Mouse (Mus musculus): Measurements from ENCODE around the gene Pus10.

Pus10 gene

DNA sequence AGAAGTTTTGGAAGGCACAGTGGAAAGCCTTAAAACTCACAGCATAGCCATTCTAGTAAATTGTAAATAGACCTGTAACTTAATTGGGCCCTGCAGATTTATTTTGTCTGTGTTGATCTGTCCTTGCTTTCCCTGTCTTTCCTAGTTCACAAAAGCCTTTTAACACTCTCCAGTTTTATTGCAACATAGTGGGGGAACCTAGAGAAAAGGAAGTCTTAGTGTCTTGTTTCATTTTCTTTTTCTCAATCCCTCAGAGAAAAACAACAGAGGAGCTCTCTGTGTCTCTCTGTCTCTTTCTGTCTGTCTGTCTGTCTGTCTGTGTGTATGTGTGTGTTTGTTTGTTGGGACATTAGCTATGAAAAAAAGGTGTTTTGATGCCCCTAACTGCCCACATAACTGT, 30.4 kb downstream of the Pus10 start:
- in situ Hi-C loops (cut with MboI, MseI) = no loop called here

DNA sequence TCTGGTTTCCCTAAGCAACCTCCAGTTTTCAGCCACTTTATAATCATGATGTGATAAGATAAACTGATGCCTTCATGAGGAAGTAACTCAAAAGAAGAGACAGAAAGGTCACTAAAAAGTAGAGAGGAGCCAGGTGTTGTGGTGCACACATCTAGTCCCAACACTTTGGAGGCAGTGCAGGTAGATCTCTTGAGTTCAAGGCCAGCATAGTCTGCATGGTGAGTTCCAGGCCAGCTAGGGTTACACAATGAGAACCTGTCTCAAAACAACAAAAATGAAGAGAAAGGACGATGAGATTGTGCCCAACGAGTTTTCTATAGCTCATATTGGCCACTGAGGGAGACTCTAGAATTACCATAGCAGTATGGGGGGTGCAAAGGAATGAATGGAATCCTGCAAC, 33.1 kb downstream of the Pus10 start:
- in situ Hi-C loops (cut with MboI, MseI) = no loop called here

DNA sequence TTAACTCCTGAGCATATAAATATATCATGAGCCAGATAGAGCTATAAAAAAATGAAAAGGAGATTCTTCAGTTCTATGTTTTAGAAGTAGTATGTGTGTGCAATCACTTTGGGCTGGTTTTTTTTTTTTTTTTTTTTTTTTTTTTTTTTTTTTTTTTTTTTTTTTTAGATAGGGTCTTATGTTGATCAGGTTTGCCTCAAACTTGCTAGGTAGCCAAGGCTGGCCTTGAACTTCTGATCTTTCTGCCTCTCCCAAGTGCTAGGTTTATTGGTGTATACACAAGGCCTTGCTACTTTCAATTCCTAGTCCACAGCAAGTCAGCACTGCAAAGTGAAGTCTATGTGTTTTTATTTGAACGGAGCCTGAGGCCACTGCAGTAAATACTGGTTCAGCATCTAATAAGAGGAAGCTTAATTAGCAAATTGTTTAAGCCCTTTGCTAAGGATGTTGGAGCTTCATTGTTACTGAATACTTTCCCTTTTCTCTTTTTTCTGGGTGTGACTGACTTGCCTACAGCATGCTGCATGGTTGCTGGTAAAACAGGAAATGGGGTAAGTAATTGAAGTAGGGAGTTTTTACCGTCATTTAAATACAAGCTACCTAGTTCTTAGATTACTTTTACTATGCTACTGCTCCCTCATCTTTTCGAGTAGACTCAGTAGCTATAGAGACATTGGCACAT, 34.1 kb downstream of the Pus10 start:
- in situ Hi-C loops (cut with MboI, MseI) = no loop called here

DNA sequence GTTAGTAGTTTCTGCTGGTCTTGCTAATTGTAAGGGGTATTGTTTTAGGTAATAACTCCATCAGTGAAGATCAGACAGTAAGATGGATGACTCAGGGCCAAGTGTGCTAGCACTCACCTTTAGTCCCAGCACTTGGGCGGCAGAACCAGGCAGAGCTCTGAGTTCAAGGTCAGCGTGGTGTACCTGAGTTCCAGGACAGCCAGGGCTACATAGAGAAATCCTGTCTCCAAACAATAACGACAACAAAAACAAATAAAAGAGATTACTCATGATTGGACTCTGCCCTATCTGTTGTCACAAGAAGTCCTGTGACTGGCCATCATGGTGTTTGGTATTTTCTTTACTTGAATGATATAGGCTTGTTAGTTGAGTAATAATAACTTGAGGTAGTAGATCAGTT, 36.4 kb downstream of the Pus10 start:
- in situ Hi-C loops (cut with MboI, MseI) = no loop called here

DNA sequence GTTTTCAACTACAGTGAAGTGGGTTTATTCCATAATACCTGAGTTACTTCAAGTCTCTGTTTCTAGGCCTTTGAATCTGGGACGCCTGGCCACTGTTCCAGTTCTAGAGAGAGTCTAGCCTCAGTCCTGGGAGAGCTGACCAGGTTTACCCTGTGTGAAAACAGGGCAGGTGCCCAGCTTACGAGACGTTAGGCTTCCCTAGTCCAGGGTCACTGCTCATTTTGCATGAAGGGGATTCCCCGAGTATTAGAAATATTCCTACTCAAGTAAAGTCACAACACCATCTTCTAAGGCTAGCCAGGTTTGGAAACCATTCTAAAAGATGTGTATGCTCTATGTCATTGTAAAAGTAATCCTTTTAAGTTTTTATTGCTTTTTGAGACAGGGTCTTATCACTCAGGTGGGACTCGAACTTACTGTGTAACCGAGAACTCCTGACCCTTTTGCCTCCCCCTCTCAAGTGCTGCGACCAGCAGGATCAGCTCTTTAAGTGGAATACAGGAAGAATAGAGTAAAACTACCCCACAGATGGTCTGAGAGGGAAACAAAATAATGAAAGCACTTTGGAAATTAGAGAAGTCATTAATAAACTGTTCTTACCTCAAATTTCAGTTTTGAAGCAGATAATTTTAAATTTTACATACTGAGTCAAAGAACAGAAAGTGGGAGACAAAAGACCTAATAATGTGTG, 39.3 kb downstream of the Pus10 start:
- in situ Hi-C loops (cut with MboI, MseI) = no loop called here

DNA sequence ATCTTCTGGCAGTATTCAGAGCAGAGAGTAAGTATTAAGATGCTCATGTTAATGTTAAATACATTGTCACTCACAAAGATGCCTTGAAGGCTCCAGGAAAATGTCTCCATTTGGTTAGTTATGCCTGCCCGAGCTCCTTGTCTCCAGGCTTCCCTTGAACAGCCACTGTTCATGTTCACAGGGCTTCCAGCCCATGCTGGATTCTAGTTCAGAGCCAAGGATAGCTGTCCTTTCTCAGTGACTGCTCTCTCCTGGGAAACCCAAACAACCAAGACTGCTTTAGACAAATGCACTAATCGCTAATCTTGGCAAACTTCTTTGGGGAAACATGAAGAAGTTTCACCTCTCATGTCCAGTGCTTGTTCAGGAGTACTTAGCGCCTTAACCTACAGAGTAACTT, 46.8 kb downstream of the Pus10 start:
- in situ Hi-C loops (cut with MboI, MseI) = no loop called here

DNA sequence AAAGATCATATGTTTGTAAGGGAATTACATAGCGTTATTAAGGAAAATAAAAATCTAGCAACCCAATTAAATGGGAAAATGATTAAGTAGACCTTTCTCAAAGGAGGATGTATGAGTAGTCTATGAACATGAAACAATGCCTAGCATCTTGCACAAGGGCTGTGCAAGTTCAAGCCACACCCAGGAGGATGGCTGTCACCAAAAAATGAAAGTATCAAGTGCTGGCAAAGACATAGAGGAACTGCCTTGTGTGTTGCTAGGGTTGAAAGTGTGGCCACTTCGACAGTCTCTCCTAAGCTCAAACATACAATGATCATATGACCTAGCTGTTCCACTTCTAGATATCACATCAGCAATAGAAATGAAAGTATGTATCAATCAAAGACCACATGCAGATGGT, 53.4 kb downstream of the Pus10 start:
- in situ Hi-C loops (cut with MboI, MseI) = no loop called here

DNA sequence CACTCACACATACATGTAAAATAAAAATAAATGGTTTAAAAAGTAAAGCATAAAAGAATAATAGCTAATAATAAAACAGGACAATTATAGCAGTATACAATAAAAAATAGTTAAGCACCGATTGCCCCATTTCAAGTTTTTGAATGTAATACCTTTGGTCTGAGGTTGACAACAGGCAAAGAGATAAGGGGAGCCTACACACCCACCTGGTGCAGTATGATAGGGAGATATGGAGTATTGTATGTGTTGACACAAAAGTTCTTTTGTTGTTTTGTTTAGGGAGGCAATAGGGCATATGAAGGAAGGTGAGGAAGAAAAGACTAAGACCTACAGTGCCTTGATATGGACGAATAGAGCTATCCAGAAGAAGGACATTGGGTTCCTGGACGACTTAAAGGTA, 54.4 kb downstream of the Pus10 start:
- in situ Hi-C loops (cut with MboI, MseI) = no loop called here

DNA sequence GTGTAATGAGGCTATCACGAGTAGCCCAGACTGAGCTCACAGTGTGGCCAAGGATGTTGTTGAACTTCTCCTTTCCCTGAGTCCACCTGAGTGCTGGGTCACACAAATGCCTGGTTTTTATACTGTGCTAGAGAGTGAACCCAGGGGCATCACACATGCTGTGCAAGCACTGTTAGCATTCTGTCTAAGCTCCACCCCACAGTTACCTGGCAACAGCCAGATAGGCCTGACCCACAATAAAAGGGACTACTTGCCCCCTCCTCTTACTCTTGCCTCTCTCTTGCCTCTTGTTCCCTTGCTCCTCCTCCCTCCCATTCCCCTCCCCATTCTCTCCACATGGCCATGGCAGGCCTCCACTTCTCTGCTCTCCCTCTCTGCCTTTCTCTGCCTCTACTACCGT, 56.9 kb downstream of the Pus10 start:
- in situ Hi-C loops (cut with MboI, MseI) = no loop called here

DNA sequence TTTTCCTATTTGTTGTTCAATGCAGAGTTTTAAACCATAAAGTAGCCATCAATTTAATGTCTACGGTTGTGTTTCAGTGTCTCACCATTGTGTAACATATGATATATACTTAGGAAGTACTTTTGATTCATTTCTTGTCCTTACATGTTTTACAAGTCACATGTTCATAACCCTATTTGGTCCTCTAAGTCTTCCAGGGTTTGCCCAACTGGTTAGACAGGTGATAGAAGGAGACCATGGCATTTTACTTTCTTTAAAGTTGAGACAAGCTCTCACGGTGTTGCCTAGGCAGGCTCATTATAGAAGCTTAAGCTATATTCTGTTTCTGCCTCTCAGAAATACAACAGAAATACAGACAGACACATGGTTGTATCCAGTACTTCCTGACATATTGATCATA, 60.4 kb downstream of the Pus10 start:
- in situ Hi-C loops (cut with MboI, MseI) = no loop called here

DNA sequence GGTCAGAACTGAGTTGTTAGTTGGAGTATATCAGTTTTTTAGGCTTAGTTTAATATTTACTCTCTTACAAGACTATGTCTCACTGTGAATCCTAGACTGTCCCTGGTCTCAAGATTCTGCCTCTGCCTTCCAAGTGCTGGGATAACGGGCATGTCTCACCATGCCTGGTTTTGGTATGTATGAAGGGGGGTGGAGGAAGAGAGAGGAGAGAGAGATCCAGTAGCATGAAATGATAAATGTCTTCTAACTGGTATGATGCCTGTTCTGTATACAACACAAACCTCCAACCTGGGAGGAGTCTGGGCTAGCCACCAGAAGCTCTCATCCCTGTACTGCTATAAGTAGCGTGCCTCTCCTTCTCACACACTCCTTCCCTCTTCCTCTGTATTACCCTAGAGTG, 61.0 kb downstream of the Pus10 start:
- in situ Hi-C loops (cut with MboI, MseI) = no loop called here

DNA sequence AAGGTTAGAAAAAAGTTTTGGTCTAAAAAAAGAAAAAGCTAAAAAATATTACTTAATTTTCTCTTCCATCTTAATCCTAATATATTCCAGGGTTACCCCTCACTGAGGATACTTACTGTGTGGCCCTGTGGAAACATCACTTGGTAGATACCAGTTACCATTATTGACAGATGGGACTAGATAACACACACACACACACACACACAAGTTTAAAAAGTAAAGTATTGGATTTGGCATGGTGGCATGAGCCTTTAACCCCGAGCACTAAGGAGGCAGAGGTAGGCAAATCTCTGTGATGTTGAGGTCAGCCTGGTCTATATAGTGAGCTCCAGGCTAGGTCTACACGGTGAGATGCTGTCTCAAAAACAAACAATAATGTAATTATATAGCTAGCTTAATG, 62.7 kb downstream of the Pus10 start:
- in situ Hi-C loops (cut with MboI, MseI) = no loop called here

DNA sequence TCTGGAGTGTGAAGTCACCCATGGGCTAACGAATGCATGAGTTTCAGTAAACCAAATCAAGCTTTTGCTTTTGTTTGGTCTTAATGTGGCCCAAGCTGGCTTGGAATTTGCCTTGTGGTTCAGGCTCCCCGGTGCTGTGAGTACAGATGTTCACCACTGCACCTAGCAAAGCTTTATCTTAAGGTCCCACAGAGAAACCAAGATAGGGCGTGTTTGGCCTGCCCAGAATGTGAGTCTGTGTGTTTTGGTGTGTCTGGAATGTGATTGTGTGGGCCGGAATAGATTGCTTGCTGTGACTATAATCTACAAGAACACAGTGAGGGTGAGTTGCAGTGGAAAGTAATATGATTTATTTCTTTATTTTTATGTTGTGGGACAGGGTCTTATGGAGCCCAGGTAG, 64.6 kb downstream of the Pus10 start:
- in situ Hi-C loops (cut with MboI, MseI) = loop anchor here (10.0 kb wide), 1 partner anchor 55 kb away; no protein-coding TSS in a partner anchor

DNA sequence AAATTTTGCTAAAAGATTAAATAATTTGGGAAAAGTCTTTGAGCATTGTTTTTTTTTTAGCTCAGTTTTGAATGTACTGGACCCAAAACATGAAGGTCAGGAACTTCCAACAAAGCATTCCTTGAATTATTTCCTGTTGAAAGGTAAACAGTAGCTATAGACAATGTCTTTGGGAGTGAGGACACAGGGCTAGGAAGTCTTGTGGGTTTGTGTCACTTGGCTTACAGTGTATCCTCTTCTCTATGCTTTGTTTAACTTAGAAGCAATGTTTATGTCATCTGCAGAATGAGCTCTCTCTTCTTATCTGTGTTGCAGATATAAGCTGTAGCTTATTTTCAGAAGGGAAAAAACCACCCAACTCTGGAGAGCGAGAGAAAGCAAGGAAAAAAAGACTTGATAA, 67.4 kb downstream of the Pus10 start:
- in situ Hi-C loops (cut with MboI, MseI) = loop anchor here (10.0 kb wide), 1 partner anchor 58 kb away; no protein-coding TSS in a partner anchor

DNA sequence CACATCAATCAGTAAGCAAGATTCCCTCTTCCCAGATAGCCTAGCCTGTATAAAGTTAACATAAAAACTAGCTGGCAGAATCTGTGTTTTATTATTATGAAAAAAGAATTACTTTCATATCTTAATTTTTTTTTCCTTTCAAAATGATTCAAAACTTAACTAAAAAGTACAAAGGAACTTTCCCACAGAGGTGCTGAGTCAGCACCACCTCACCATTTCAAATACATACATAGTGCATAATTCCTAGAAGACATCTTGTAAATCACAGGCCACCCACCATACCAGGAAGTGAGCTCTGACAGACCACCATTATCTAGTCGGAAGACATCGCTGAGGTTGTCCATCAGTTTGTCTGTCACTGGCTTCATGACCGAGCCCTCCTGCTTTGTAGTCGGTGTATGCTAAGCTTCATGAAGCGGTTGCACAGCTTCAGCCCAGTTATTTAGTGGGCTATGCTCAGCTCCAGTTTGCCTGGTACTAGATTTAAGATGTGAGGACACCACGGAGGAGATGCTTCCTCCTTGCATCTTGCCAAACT, 69.3 kb downstream of the Pus10 start:
- in situ Hi-C loops (cut with MboI, MseI) = loop anchor here (10.0 kb wide), 1 partner anchor 60 kb away; no protein-coding TSS in a partner anchor

DNA sequence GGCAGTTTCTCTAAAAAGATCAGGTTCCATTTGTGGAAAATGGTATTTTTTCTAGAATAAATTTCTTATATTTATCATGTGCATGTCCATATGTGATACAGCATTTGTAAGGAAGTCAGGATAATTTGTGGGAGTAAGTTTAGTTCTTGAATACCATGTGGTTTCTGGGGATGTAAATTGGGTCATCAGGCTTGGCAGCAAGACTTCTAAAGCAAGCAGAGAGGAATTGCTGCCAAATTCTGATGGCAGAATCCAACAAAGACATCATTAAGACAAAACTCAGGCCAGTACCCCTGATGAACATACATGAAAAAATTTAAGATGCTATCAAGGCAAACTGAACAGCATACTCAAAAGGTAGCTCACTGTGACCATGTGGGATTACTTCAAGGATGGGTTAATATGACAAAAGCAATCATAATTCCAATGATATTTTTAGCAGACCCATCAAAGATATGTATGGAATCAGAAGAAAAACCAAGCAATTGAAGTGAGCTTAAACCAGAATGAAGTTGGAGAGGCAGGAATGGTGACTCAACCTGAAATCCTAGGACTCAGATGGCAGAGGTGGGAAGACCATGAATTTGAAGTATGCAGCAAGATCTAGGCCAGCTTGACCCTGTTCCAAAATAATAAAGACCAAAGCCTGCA, 70.5 kb downstream of the Pus10 start:
- in situ Hi-C loops (cut with MboI, MseI) = loop anchor here (10.0 kb wide), 1 partner anchor 61 kb away; no protein-coding TSS in a partner anchor

DNA sequence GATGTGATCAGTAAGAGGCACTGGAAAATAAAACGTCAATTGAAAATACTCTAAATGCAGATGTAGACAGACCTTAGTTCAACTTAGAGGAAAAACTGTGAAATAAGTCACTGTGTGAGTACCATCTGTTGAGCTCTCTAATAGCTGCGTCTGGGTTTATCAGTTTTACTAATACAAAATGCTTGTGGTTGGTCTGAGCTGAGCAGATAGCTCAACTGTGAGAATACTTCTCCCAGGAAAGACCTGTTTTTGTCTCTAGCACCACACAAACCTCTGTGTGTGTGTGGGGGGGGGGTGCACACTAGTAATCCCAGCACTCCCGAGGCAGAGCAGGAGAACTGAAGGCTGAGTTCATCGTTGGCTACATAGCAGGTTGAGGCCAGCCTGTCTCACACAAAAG, 75.4 kb downstream of the Pus10 start:
- in situ Hi-C loops (cut with MboI, MseI) = no loop called here

DNA sequence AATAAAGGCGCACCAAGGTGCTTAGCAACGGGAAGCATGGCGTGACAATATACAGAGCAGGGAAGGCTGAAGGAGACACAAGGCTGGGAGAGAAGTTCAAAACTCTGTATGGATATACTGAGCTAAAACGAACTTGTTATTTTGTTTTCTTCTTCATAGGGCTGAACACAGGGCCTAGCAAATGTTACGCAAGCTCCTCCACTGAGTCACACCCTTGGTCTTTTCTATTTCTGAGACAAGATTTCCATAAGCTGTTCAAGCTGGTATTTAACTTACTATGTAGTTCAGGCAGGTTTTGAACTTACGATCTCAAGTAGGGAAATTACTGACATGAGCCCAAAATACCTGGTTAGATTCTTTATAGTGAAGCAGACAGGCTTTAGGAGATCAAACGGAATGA, 75.9 kb downstream of the Pus10 start:
- in situ Hi-C loops (cut with MboI, MseI) = no loop called here

DNA sequence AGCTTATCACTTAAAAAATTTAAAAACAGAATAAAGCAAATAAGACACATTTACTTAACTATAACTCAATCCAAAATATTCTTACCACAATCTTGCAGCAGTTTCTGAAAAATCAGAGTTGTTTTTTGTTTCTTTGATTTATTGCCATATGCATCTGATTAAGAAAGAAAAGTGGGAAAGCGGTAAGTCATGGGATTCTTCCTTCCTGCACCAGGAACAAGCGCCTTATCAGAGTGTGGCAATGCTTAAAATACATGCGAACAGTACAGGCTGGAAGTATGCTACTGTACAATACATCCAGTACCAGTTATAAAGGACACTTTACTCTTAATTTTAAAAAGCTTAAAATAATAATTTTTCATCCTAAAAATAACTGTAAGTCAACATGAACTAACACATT, 78.9 kb downstream of the Pus10 start:
- in situ Hi-C loops (cut with MboI, MseI) = no loop called here

DNA sequence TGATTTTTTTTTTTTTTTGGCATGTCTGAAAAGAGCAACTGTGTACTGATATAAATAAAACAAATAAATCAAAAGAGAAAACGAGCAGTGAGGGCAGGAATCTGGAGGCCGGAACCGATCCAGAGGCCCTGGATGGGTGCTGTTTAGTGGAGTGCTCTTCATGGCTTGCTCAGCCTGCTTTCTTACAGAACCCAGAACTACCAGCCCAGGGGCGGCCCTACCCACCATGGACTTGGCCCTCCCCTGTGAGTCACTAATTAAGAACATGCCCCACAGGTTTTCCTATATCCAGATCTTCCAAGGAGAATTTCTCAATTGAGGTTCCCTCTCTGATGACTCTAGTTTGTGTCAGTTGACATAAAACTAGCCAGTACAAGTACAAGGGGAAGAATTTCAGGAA, 80.6 kb downstream of the Pus10 start:
- in situ Hi-C loops (cut with MboI, MseI) = no loop called here

DNA sequence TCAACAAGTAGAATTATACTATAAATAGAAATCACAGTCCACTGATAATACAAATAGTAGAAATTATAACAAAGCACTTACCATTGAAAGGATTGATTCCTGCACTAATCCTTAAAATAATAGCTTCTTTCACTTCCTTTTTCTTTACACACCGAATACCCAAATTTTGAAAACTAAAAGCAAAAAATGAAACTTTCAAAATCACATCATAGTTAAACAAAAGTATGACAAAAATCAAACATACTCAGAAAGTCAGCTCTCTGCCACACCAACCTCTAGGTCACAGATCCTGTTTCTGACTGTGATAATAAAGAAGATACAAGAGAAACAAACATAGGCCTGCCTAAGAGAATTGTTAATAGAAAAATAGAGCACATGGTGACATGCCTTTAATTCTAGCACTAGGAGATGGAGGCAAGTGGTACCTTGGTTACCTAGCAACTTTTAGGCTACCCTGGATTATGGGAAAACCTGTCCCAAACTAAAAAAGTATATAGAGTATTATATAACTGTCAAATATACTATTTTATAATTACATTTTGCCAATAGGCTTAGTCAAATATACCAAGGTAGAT, 87.7 kb downstream of the Pus10 start:
- in situ Hi-C loops (cut with MboI, MseI) = loop anchor here (25.0 kb wide), 1 partner anchor 766 kb away; the partner anchor contains the start of genes Cct4, Commd1 and Gm28048

DNA sequence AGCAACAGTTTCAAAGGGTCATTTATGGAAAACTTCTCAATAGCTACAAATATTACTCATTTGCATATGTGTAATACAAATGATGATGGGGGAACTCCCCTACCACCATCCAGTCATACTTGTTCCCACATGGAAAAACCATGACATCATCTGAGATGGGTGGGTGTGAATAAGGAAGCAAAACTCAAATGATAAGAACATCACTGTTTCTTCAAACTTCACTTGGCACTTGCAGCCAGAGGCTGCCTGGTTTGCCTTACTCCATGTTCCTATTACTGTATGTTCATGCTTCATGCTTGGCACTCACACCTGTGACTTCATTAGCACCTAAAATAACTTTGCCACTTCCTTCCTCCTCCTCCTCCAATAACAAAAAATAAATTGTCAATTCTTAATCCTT, 88.9 kb downstream of the Pus10 start:
- in situ Hi-C loops (cut with MboI, MseI) = loop anchor here (25.0 kb wide), 1 partner anchor 767 kb away; the partner anchor contains the start of genes Cct4, Commd1 and Gm28048
